Mouse (Mus musculus): ENCODE data around the gene Irs3. TPM values are rescaled to one million over a fixed set of nuclear protein-coding genes. Genes with fewer than 3 reads are reported as not detected.
"Not testable (repeated sequence)": the region's sequence is repeated elsewhere in the genome, so short reads cannot be mapped to it uniquely, and the experiment has no call there.

Irs3 gene
- total RNA-seq, 2 experiments from 2014 or later = 0.18 to 0.25 TPM

DNA sequence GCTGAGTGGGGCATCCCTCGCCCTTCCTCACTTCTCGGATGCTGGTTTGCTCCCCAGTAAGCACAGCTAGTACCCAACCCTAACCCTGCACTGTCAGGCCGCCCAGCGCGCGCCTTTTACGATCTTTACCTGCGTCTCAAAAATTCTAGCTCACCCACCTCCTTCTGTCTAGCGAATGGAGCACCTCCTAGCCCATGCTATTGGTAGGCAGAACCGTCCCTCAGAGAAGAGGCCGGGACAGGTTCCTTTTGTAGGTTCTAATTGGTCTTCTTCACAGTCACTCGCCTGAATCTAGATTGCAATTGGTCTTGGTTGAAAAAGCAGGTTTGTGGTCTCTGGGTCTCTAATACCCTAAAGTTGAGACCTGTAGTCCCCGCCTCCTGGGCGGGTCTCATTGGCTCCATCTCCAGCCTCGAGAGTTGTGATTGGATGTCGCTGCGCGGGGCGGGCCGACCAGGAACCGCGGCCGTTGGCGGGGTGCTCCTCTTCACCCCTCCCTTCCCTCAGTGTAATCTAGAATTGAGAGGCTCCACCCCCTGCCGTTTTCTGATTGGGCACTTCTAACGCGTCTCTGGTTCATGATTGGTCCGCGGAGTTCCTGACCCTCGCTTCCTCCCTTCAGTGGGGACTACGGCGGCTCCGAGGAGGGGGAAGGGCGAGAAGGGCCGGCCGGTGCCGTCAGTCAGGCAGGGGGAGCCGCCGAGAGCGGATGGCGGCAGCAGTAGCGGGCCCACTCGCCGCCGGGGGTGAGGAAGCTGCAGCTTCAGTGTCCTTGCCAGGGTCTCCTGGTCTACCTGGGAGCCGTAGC, 16.8 kb downstream of the Irs3 start, which contains the start of the genes Fbxo24, Lrch4 and Gm20605:
Gene Fbxo24 (minus strand): TSS at position 505 of the 808 bp plus-strand sequence.
Gene Lrch4 (plus strand): TSS at position 624 of the 808 bp plus-strand sequence.
Gene Gm20605 (plus strand): TSS at position 678 of the 808 bp plus-strand sequence.
- peak; percentile 96 to 97 for DNase-seq (ENCODE audit: low spot score in 2 of 2)

GRCm38 (mm10) chr5:137627991-137628390, 17.5 kb downstream of the Irs3 start:
- no peak for DNase-seq (ENCODE audit: low spot score in 2 of 2)

DNA sequence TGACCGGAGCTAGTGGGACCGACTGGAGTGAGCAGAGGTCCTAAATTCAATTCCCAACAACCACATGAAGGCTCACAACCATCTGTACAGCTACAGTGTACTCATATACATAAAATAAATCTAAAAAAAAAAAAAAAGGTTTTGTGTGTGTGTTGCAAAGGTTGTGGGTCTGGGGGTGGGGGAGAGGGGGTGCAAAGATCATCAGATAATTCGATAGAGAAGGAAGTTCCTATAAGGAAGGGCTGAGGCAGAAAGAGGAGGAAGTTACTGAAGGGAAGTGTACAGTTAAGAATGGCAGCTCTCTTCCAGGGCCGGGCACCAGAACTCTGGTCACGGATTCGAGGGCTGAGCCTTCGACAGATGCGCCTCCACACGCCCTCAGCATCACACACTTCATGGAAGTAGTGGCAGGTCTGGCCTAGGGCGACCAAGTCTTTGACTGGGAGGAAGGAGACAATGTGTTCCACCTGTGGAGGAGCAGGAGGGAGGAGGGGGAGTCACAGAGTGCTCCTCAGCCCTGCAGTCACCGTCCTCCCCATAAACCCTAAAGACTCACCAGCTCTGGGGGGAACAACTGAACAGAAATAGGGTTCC, 21.5 kb downstream of the Irs3 start:
- no peak for DNase-seq (ENCODE audit: low spot score in 2 of 2)

GRCm38 (mm10) chr5:137615347-137615746, 30.2 kb downstream of the Irs3 start:
- DNase-seq (ENCODE audit: low spot score in 2 of 2) = no peak

GRCm38 (mm10) chr5:137614921-137615320, 30.6 kb downstream of the Irs3 start:
- DNase-seq (ENCODE audit: low spot score in 2 of 2) = not testable (repeated sequence)

DNA sequence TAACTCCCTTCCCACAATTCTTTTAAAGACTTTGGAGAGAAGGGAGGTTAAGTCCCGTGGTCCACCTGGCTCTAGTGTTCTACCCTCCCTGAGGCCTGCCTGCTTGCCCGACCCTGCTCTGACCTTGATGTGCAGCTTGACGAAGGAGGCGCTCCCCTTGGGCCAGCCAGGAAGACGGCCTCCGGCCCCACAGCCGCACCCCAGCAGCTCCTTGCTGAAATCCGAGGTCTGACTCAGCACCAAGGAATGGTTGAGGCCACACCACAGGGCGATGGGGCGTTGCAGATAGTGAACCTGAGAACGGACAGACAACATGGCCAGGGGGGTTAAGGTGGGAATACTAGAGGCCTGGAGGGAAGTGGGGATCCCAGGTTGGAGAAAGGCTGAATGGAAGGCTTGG, 32.0 kb downstream of the Irs3 start, which contains the start of gene Pcolce:
Gene Pcolce (minus strand): TSS at position 235 of the 400 bp plus-strand sequence.
- DNase-seq (ENCODE audit: low spot score in 2 of 2) = no peak

- no peak for DNase-seq (ENCODE audit: low spot score in 2 of 2)
Observed at GRCm38 (mm10) chr5:137613076-137613475, 32.4 kb downstream of the Irs3 start.

- no peak for DNase-seq (ENCODE audit: low spot score in 2 of 2)
Observed at GRCm38 (mm10) chr5:137611245-137611602, 34.3 kb downstream of the Irs3 start.

- no peak for DNase-seq (ENCODE audit: low spot score in 2 of 2)
Observed at GRCm38 (mm10) chr5:137610548-137611244, 34.8 kb downstream of the Irs3 start.

GRCm38 (mm10) chr5:137610056-137610455, 35.5 kb downstream of the Irs3 start:
- no peak for DNase-seq (ENCODE audit: low spot score in 2 of 2)

- DNase-seq (ENCODE audit: low spot score in 2 of 2) = no peak
Observed at GRCm38 (mm10) chr5:137609292-137609691, 36.2 kb downstream of the Irs3 start.

GRCm38 (mm10) chr5:137608654-137609190, 36.8 kb downstream of the Irs3 start:
- no peak for DNase-seq (ENCODE audit: low spot score in 2 of 2)

GRCm38 (mm10) chr5:137607860-137608653, 37.5 kb downstream of the Irs3 start:
- DNase-seq (ENCODE audit: low spot score in 2 of 2) = no peak

- DNase-seq (ENCODE audit: low spot score in 2 of 2) = no peak
Observed at GRCm38 (mm10) chr5:137601365-137601729, 44.2 kb downstream of the Irs3 start.

DNA sequence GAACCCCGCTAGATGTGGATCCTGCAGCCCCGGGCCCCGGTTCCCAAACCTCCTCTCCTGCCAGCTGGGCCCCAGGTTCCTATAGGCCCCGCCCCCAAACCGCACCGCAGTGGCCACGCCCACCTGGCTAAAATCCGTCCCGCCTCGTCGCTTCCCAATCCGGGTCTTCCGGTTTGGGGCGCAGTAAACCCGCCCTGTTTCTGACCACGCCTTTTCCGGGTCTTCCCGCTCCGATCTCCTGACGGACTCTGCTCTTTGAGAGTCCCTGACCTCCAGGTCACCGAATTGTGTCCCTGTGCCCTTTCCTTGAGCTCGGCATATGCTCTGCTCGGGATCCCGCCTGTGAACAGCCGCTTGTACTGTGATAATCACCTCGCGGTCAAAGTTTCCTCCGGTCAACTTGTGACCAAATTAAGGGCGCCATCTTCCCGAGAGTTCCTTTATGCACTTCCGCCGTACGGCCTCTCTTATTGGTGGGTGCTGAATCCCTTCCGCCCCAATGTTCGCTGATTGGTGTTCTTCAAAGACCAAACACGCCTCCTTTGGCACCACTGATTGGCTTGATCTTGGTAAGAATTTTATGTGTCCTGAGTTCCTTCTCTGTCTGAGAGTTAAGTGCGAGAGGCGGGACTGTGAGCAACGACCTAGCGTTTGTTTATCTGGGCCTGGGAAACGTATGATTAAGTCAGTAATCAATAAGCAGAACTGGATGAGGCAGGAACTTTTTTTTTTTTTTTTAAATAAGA, 44.7 kb downstream of the Irs3 start, which contains the start of gene Mospd3:
Gene Mospd3 (minus strand): TSS at position 440 of the 746 bp plus-strand sequence.
- DNase-seq (ENCODE audit: low spot score in 2 of 2) = peak; percentile 95 to 96

- DNase-seq (ENCODE audit: low spot score in 2 of 2) = no peak
Observed at GRCm38 (mm10) chr5:137600281-137600618, 45.3 kb downstream of the Irs3 start.

GRCm38 (mm10) chr5:137599600-137599999, 45.9 kb downstream of the Irs3 start:
- no peak for DNase-seq (ENCODE audit: low spot score in 2 of 2)

GRCm38 (mm10) chr5:137598100-137598826, 47.3 kb downstream of the Irs3 start:
- no peak for DNase-seq (ENCODE audit: low spot score in 2 of 2)

DNA sequence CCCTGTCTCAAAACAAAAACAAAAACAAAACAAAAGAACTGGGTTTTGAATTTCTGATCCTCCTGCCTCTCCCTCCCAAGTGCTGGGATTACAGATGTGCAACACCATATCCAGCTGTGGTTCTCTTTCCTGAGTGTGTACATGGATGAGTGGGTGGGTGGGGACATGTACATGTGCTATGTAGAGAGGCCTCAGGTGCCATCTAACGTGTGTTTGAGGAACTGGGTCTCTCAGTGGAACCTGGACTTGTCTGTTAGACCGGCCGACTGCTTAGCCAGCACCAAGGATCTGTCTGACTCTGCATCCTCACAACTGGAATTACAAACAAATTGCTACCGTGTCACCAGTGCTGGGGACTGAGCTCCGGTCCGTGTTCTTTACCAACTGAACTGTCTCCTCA, 47.9 kb downstream of the Irs3 start:
- DNase-seq (ENCODE audit: low spot score in 2 of 2) = no peak
